Mouse (Mus musculus) kidney, adult 2 months (tissue): ENCODE measurements around the gene Lyrm7. TPM values are rescaled to one million over a fixed set of nuclear protein-coding genes. Genes with fewer than 3 reads are reported as not detected.

ENCODE experiments used
- DNase-seq: peaks from one replicate; pipeline ENCODE4 v3.0.0; 2021
- H3K27ac ChIP-seq: fragments of 200-500 bp; 2 replicates; pipeline ENCODE4 v1.5.1; 2012; ENCODE audit warnings: low read depth, low read length, control low read depth, inconsistent platforms; ENCODE audit not compliant: insufficient read depth
- H3K27me3 ChIP-seq: fragments of 200-500 bp; replicated peaks from 2 replicates; pipeline ENCODE4 v1.6.1; 2012; ENCODE audit warnings: mild to moderate bottlenecking, moderate library complexity, low read length, inconsistent platforms; ENCODE audit not compliant: control insufficient read depth, insufficient read depth
- H3K36me3 ChIP-seq: fragments of 200-500 bp; 2 replicates; pipeline ENCODE4 v1.6.1; 2012; ENCODE audit warnings: mild to moderate bottlenecking, moderate library complexity, low read length, inconsistent platforms; ENCODE audit not compliant: control insufficient read depth, insufficient read depth
- H3K4me1 ChIP-seq: fragments of 200-500 bp; 2 replicates; pipeline ENCODE4 v1.6.1; 2011; ENCODE audit warnings: low read length; ENCODE audit not compliant: control insufficient read depth, insufficient read depth
- H3K4me3 ChIP-seq: fragments of 200-500 bp; 2 replicates; pipeline ENCODE4 v1.5.1; 2011; ENCODE audit warnings: mild to moderate bottlenecking, low read depth, low read length, control low read depth; ENCODE audit not compliant: insufficient read depth
- CTCF ChIP-seq: fragments of 200-500 bp; conservative IDR thresholded peaks from 2 replicates; pipeline ENCODE4 v1.5.1; 2011; ENCODE audit warnings: low read depth, mild to moderate bottlenecking, control low read depth, low read length, moderate library complexity, mixed read lengths; ENCODE audit not compliant: insufficient read depth, insufficient read length
- POLR2A ChIP-seq: fragments of 200-500 bp; IDR thresholded peaks from one replicate; pipeline ENCODE4 v1.6.1; 2011; ENCODE audit warnings: low read depth, low read length, control low read depth
- WGBS: fragments of 180-500 bp; shearing (Covaris S2); methylation state at CpG from one replicate; pipeline ENCODE4 v1.1.7; 2018; 5-methylcytosine and 5-hydroxymethylcytosine counted together
- polyA plus RNA-seq: library from polyadenylated mRNA; depleted of rRNA; stranded (reverse); fragments of >200 nt; gene quantifications from 2 replicates; pipeline ENCODE4 v1.2.3, GENCODE M21; 2012

Lyrm7 gene
- polyA plus RNA-seq, 1 experiment, result 3.9 TPM

GRCm38 (mm10) chr11:54844959-54845358 is 15.8 kb downstream of the Lyrm7 start:
- no peak for DNase-seq
- H3K4me3 ChIP-seq, result no peak overlapping the region
- no peaks in the 10 kb centered on the region for H3K4me1 ChIP-seq
- H3K36me3 ChIP-seq, result no peaks in the 10 kb centered on the region
- H3K27me3 ChIP-seq, result no peaks in the 10 kb centered on the region
- no peak overlapping the region for H3K27ac ChIP-seq
- WGBS, result 73% methylated on average over 5 of the region's 5 CpGs
- TF ChIP-seq POLR2A (no peak), CTCF (no peak)

- H3K27me3 ChIP-seq, result no peaks in the 10 kb centered on the region
- TF ChIP-seq POLR2A, result no peak
- no peak for TF ChIP-seq CTCF
- no peaks in the 10 kb centered on the region for H3K4me1 ChIP-seq
- no peak for DNase-seq
- WGBS, result 57% methylated on average over 9 of the region's 9 CpGs
- H3K27ac ChIP-seq, result no peak overlapping the region
- H3K36me3 ChIP-seq, result no peaks in the 10 kb centered on the region; the same call in 1 of the 2 replicates
- H3K4me3 ChIP-seq, result no peak overlapping the region
Observed at GRCm38 (mm10) chr11:54844424-54844823, 16.3 kb downstream of the Lyrm7 start.

GRCm38 (mm10) chr11:54840891-54841290 is 19.8 kb downstream of the Lyrm7 start:
- Histone ChIP-seq H3K27me3 (no peaks in the 10 kb centered on the region), H3K4me3 (no peak overlapping the region), H3K27ac (no peak overlapping the region), H3K4me1 (no peaks in the 10 kb centered on the region), H3K36me3 (no peaks in the 10 kb centered on the region; the same call in 1 of the 2 replicates)
- no peak for DNase-seq
- 94% methylated on average over 11 of the region's 11 CpGs for WGBS
- TF ChIP-seq POLR2A (no peak), CTCF (no peak)

GRCm38 (mm10) chr11:54839696-54840095 is 21.0 kb downstream of the Lyrm7 start:
- no peak for TF ChIP-seq POLR2A
- TF ChIP-seq CTCF, result no peak
- no peak overlapping the region for H3K4me3 ChIP-seq
- H3K27ac ChIP-seq, result no peak overlapping the region
- no peaks in the 10 kb centered on the region for H3K27me3 ChIP-seq
- no peaks in the 10 kb centered on the region; the same call in 1 of the 2 replicates for H3K36me3 ChIP-seq
- H3K4me1 ChIP-seq, result no peaks in the 10 kb centered on the region
- DNase-seq, result no peak
- 86% methylated on average over 4 of the region's 4 CpGs for WGBS

- H3K27ac ChIP-seq, result no peak overlapping the region
- no peak for TF ChIP-seq POLR2A
- no peak for TF ChIP-seq CTCF
- DNase-seq, result peak; percentile 28
- no peaks in the 10 kb centered on the region for H3K27me3 ChIP-seq
- no peaks in the 10 kb centered on the region; the same call in 1 of the 2 replicates for H3K36me3 ChIP-seq
- 81% methylated on average over 9 of the region's 9 CpGs for WGBS
- no peaks in the 10 kb centered on the region for H3K4me1 ChIP-seq
- no peak overlapping the region for H3K4me3 ChIP-seq
Observed at GRCm38 (mm10) chr11:54836106-54836505, 24.6 kb downstream of the Lyrm7 start.

GRCm38 (mm10) chr11:54834596-54834995 is 26.1 kb downstream of the Lyrm7 start:
- Histone ChIP-seq H3K27me3 (no peaks in the 10 kb centered on the region), H3K4me1 (no peaks in the 10 kb centered on the region), H3K27ac (no peak overlapping the region), H3K36me3 (no peaks in the 10 kb centered on the region), H3K4me3 (no peak overlapping the region)
- 68% methylated on average over 2 of the region's 2 CpGs for WGBS
- TF ChIP-seq POLR2A (no peak), CTCF (0 out of 2 replicates have a peak, but pooled peaks have one; percentile 16)
- no peak for DNase-seq

- Histone ChIP-seq H3K27me3 (no peaks in the 10 kb centered on the region), H3K36me3 (no peaks in the 10 kb centered on the region), H3K27ac (no peak overlapping the region), H3K4me1 (no peaks in the 10 kb centered on the region), H3K4me3 (no peak overlapping the region)
- TF ChIP-seq CTCF (no peak), POLR2A (no peak)
- WGBS, result 91% methylated on average over 4 of the region's 4 CpGs
- no peak for DNase-seq
Observed at GRCm38 (mm10) chr11:54833833-54834232, 26.9 kb downstream of the Lyrm7 start.
